Mouse (Mus musculus): ENCODE data around the gene Tubgcp2. TPM values are rescaled to one million over a fixed set of nuclear protein-coding genes. Genes with fewer than 3 reads are reported as not detected.

Tubgcp2 gene
- polyA plus RNA-seq, 1 experiment from 2014 or later, result 51.6 TPM

DNA sequence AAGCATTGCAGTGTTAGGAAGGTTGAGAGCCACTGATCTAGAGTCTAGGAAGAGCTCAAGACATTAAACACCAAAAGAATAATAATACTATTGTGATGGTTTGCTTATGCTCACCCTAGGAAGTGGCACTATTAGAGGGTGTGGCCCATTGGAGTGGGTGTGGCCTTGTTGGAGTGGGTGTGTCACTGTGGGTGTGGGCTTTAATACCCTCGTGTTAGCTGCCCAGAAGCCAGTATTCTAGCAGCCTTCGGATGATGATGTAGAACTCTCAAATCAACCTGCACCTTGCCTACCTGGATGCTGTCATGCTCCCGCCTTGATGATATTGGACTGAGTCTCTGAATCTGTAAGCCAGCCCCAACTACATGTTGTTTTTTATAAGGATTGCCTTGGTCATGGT lies 6.3 kb upstream of the Tubgcp2 start:
- no peak for ATAC-seq (ENCODE audit: low FRiP score)
- Histone ChIP-seq H3K4me2 (no peak overlapping the region), H3K9ac (replicated peaks) (no peak overlapping the region), H3K4me1 (peaks cover 4% of the 10 kb centered on the region), H3K27me3 (replicated peaks) (peaks cover 26% of the 10 kb centered on the region), H3K27ac (replicated peaks) (no peak overlapping the region), H3K36me3 (peaks cover 19% of the 10 kb centered on the region), H3K4me3 (replicated peaks) (no peak overlapping the region), H3K9me3 (replicated peaks) (no peaks in the 10 kb centered on the region)
- 61% methylated on average over 3 of the region's 3 CpGs for WGBS

- no peaks in the 10 kb centered on the region for H3K9me3 ChIP-seq (replicated peaks)
- WGBS, result 44% methylated on average over 3 of the region's 3 CpGs
- H3K4me1 ChIP-seq, result peaks cover 29% of the 10 kb centered on the region
- no peak overlapping the region for H3K27ac ChIP-seq (replicated peaks)
- H3K4me2 ChIP-seq, result peak overlapping the region; percentile 88
- peak overlapping the region; percentile 84 for H3K9ac ChIP-seq (replicated peaks)
- peak overlapping the region; percentile 68 for H3K4me3 ChIP-seq (replicated peaks)
- H3K27me3 ChIP-seq (replicated peaks), result no peaks in the 10 kb centered on the region
- H3K36me3 ChIP-seq, result peaks cover 34% of the 10 kb centered on the region
- 0 out of 2 replicates have a peak, but pooled peaks have one; percentile 2 for ATAC-seq (ENCODE audit: low FRiP score)
Measured at GRCm38 (mm10) chr7:140037171-140037555, 694 bp upstream of the Tubgcp2 start.

- Histone ChIP-seq H3K4me1 (peaks cover 29% of the 10 kb centered on the region), H3K36me3 (peaks cover 42% of the 10 kb centered on the region), H3K9ac (replicated peaks) (peak overlapping the region; percentile 84), H3K4me3 (replicated peaks) (peak overlapping the region; percentile 68), H3K27me3 (replicated peaks) (no peaks in the 10 kb centered on the region), H3K27ac (replicated peaks) (peak overlapping the region; percentile 94), H3K9me3 (replicated peaks) (no peaks in the 10 kb centered on the region), H3K4me2 (peak overlapping the region; percentile 88)
- WGBS, result 23% methylated on average over 7 of the region's 7 CpGs
- no peak for ATAC-seq (ENCODE audit: low FRiP score)
Measured at GRCm38 (mm10) chr7:140035456-140035855, 1.0 kb downstream of the Tubgcp2 start.

DNA sequence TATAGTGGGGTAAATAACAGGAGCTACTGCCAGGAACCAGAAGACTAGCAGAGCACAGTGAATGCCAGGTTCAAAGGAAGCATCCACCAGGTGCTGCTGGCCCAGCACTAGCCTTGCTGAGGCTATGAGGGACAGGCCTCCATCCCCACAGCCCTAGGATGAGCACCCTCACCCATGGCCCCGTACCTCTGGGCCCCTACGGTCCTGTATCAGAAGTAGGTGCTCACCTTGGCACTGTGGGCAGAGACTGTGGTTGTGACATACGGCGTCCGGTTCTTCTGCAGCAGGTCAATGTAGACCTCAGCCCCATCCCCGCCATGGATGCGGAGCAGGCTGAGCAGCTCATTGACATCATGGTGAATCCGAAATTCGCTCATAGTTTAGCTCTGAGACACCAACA lies 3.1 kb downstream of the Tubgcp2 start:
- peaks cover 51% of the 10 kb centered on the region for H3K36me3 ChIP-seq
- no peak overlapping the region for H3K4me3 ChIP-seq (replicated peaks)
- H3K4me1 ChIP-seq, result peaks cover 29% of the 10 kb centered on the region
- no peak for ATAC-seq (ENCODE audit: low FRiP score)
- H3K27ac ChIP-seq (replicated peaks), result no peak overlapping the region
- 96% methylated on average over 9 of the region's 9 CpGs for WGBS
- no peaks in the 10 kb centered on the region for H3K9me3 ChIP-seq (replicated peaks)
- no peaks in the 10 kb centered on the region for H3K27me3 ChIP-seq (replicated peaks)
- no peak overlapping the region for H3K9ac ChIP-seq (replicated peaks)
- no peak overlapping the region for H3K4me2 ChIP-seq

GRCm38 (mm10) chr7:140032366-140032765 lies 4.1 kb downstream of the Tubgcp2 start:
- no peak overlapping the region for H3K27ac ChIP-seq (replicated peaks)
- peaks cover 26% of the 10 kb centered on the region for H3K4me1 ChIP-seq
- H3K4me3 ChIP-seq (replicated peaks), result no peak overlapping the region
- H3K9me3 ChIP-seq (replicated peaks), result no peaks in the 10 kb centered on the region
- no peaks in the 10 kb centered on the region for H3K27me3 ChIP-seq (replicated peaks)
- 94% methylated on average over 10 of the region's 10 CpGs for whole genome bisulfite sequencing
- ATAC-seq (ENCODE audit: low FRiP score), result no peak
- no peak overlapping the region for H3K4me2 ChIP-seq
- no peak overlapping the region for H3K9ac ChIP-seq (replicated peaks)
- peaks cover 56% of the 10 kb centered on the region for H3K36me3 ChIP-seq

GRCm38 (mm10) chr7:140031771-140032170 lies 4.7 kb downstream of the Tubgcp2 start:
- ATAC-seq (ENCODE audit: low FRiP score), result no peak
- no peak overlapping the region for H3K27ac ChIP-seq (replicated peaks)
- no peaks in the 10 kb centered on the region for H3K27me3 ChIP-seq (replicated peaks)
- H3K4me3 ChIP-seq (replicated peaks), result no peak overlapping the region
- H3K36me3 ChIP-seq, result peaks cover 56% of the 10 kb centered on the region
- no peaks in the 10 kb centered on the region for H3K9me3 ChIP-seq (replicated peaks)
- 96% methylated on average over 12 of the region's 12 CpGs for WGBS
- H3K4me2 ChIP-seq, result no peak overlapping the region
- H3K4me1 ChIP-seq, result peaks cover 20% of the 10 kb centered on the region
- H3K9ac ChIP-seq (replicated peaks), result no peak overlapping the region

DNA sequence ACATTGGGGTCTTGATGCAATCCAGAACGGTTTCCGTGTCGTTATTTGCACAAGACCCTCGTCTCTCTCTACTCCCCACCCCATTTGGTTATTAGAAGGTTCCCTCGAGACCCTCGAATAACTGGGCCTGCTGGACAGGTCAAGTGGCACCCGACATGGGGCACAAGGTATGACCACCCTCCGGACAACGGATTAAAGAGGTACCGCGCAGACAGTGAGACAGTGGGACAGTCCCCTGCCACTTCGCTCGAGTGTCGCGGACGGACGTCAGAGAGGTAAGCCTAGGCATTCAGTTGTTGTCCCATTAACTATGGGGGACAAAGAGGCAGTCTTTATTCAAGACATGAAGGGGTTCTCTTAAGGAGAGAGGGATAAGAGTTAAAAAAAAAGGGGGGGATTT lies 25.1 kb downstream of the Tubgcp2 start:
- ATAC-seq (ENCODE audit: low FRiP score), result no peak
- no peaks in the 10 kb centered on the region for H3K9me3 ChIP-seq (replicated peaks)
- H3K4me2 ChIP-seq, result no peak overlapping the region

DNA sequence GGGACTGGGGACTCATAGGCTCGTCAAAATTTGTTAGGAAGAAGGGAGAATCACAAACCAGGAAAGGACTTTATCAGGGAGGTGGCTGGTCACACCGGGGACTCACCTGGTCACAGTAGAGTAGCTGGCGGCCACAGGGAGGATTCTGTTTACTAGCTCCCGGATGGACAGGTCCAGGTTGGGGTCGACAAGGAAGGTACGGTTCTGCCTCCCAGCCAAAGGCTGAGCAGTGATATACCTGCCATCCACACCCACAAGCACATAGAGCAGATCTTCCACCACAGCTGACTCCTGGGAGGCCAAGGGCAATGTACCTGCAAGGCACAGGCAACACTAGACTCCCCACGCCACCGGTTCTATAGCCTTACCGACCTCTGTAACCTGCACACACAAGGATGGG lies 28.7 kb downstream of the Tubgcp2 start:
- no peaks in the 10 kb centered on the region for H3K4me1 ChIP-seq
- peaks cover 60% of the 10 kb centered on the region for H3K36me3 ChIP-seq
- H3K4me2 ChIP-seq, result no peak overlapping the region
- H3K9me3 ChIP-seq (replicated peaks), result no peaks in the 10 kb centered on the region
- H3K9ac ChIP-seq (replicated peaks), result no peak overlapping the region
- no peak overlapping the region for H3K27ac ChIP-seq (replicated peaks)
- 98% methylated on average over 9 of the region's 9 CpGs for WGBS
- H3K4me3 ChIP-seq (replicated peaks), result no peak overlapping the region
- no peaks in the 10 kb centered on the region for H3K27me3 ChIP-seq (replicated peaks)
- ATAC-seq (ENCODE audit: low FRiP score), result no peak

More for the DNA sequence above, 25.1 kb downstream of the Tubgcp2 start:
- H3K27me3 ChIP-seq (replicated peaks), result no peaks in the 10 kb centered on the region
- H3K9ac ChIP-seq (replicated peaks), result no peak overlapping the region
- no peaks in the 10 kb centered on the region for H3K4me1 ChIP-seq
- peaks cover 30% of the 10 kb centered on the region for H3K36me3 ChIP-seq
- H3K27ac ChIP-seq (replicated peaks), result no peak overlapping the region
- H3K4me3 ChIP-seq (replicated peaks), result no peak overlapping the region
- 97% methylated on average over 17 of the region's 17 CpGs for WGBS

DNA sequence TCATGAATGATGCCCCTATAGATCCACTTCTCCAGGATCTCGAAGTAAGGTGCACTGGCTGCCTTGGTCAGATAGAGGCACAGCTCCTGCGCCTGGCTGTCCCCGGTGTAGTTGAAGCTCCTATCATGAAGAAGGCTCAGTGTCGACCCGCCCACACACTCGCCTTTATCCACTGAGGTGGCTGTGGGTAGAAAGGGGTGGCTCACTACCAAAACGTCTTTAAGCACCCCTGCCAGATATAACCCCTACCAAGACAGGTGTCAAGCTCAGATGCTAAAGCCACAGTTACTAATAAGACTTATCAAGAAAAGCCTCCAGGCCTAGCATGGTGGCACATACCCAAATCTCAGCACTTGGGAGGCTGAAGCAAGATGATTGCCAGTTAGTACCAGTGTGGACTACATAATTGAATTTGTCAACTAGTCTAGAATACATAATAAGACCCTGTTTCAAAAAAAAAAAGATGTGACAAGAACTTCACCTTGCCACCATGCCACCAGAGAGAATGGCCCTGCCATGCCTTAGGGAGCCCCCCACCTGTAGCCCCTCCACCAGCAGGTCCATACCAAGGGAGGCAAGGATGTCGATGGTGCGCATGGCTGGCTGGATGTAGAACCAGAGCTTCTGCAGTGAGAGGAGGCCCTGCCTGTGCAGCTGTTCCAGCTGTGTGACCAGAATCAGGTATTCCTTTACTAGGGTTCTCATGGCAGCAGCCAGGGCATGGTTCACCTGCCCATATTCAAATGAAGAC lies 29.4 kb downstream of the Tubgcp2 start:
- Histone ChIP-seq H3K9ac (replicated peaks) (no peak overlapping the region), H3K36me3 (peaks cover 64% of the 10 kb centered on the region), H3K27me3 (replicated peaks) (no peaks in the 10 kb centered on the region), H3K4me3 (replicated peaks) (no peak overlapping the region), H3K4me1 (no peaks in the 10 kb centered on the region), H3K27ac (replicated peaks) (no peak overlapping the region), H3K9me3 (replicated peaks) (no peaks in the 10 kb centered on the region), H3K4me2 (no peak overlapping the region)
- 93% methylated on average over 9 of the region's 9 CpGs for WGBS
- no peak for ATAC-seq (ENCODE audit: low FRiP score)

DNA sequence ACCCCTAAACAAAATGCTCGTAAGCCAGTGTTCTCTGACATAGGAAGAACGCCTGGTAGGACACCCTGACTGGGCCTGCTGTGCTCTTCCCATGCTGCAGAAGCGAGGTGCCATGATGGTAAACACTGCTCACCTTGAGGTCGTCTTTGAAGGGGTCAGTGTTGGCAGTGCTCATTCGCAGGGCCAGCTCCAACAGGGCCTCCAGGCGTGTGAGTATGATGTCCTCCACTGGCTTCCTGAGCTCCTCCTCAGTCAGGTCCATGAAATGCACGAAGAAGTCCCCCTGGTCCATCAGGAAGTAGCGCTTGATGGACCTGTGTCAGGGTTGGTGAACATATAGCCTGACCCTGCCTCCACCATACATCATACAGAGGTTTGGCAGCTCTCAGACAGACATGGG lies 31.8 kb downstream of the Tubgcp2 start:
- no peaks in the 10 kb centered on the region for H3K27me3 ChIP-seq (replicated peaks)
- ATAC-seq (ENCODE audit: low FRiP score), result no peak
- no peak overlapping the region for H3K4me2 ChIP-seq
- no peaks in the 10 kb centered on the region for H3K9me3 ChIP-seq (replicated peaks)
- no peak overlapping the region for H3K9ac ChIP-seq (replicated peaks)
- H3K4me3 ChIP-seq (replicated peaks), result no peak overlapping the region
- peaks cover 75% of the 10 kb centered on the region for H3K36me3 ChIP-seq
- H3K4me1 ChIP-seq, result no peaks in the 10 kb centered on the region
- H3K27ac ChIP-seq (replicated peaks), result no peak overlapping the region
- 92% methylated on average over 8 of the region's 8 CpGs for WGBS

GRCm38 (mm10) chr7:140001086-140001740 lies 35.3 kb downstream of the Tubgcp2 start:
- Histone ChIP-seq H3K4me1 (no peaks in the 10 kb centered on the region), H3K27ac (replicated peaks) (no peak overlapping the region), H3K4me2 (no peak overlapping the region), H3K9me3 (replicated peaks) (no peaks in the 10 kb centered on the region), H3K9ac (replicated peaks) (no peak overlapping the region), H3K27me3 (replicated peaks) (no peaks in the 10 kb centered on the region), H3K36me3 (peaks cover 87% of the 10 kb centered on the region), H3K4me3 (replicated peaks) (no peak overlapping the region)
- WGBS, result 77% methylated on average over 12 of the region's 12 CpGs
- no peak for ATAC-seq (ENCODE audit: low FRiP score)

DNA sequence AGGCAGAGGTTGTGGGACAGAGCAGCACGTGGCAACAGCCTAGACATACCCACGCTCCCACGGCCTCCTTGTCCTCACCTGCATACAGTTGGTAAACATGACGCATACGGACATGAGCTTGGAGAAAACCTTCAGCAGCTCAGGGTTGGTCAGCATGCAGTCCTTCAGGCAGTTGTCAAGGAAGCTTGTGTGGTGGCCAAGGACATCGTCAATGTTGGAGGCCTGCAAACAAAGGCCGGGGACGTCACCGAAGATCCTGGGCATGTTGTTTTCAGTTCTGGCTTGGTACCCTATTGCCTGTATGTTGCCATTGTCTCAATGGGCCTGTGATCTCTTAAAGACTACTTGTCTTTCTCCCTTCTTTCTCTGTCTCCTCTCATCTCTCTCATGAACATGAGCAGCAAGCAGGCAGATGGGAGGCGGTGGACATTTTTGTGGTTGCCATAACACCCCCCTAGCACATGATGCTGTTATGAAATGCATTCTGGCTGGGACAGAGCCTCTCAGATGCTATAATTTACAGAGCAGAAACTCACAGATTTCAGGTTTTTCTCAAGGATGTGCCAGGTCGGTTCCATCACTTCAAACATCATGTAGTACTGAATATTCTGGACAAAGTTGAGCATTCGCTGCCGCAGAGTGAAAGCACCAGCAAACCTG lies 37.6 kb downstream of the Tubgcp2 start:
- Histone ChIP-seq H3K9ac (replicated peaks) (no peak overlapping the region), H3K4me1 (no peaks in the 10 kb centered on the region), H3K36me3 (peaks cover 76% of the 10 kb centered on the region), H3K27me3 (replicated peaks) (no peaks in the 10 kb centered on the region), H3K9me3 (replicated peaks) (no peaks in the 10 kb centered on the region), H3K4me2 (no peak overlapping the region), H3K27ac (replicated peaks) (no peak overlapping the region), H3K4me3 (replicated peaks) (no peak overlapping the region)
- WGBS, result 97% methylated on average over 13 of the region's 13 CpGs
- ATAC-seq (ENCODE audit: low FRiP score), result no peak
